Mouse (Mus musculus): Measurements from ENCODE around the gene Galnt15.

Galnt15 gene

DNA sequence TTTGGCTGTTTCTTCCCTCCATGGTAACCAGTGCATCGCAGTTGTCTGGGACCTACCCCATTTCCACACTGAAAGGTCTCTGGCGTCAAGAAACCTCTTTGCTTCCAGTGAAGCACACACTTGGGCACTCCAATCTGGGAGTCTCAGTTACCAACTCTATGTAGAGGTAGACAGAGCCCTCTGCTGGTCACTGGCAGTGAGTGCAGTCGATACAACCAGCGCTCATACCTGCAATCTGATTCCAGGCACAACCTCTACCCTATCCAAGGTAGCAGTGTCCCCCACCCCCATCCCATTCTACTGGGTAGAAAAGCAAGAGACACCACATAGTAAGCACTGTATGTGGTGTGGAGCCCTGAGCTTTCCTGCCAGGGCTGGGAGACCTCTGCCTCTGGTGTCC is 3.7 kb downstream of the Galnt15 start:
- intact Hi-C loops (cut with DNase I) = loop anchor here (1.0 to 5.0 kb wide), 3 partner anchors 45 to 235 kb away; no protein-coding TSS in a partner anchor

DNA sequence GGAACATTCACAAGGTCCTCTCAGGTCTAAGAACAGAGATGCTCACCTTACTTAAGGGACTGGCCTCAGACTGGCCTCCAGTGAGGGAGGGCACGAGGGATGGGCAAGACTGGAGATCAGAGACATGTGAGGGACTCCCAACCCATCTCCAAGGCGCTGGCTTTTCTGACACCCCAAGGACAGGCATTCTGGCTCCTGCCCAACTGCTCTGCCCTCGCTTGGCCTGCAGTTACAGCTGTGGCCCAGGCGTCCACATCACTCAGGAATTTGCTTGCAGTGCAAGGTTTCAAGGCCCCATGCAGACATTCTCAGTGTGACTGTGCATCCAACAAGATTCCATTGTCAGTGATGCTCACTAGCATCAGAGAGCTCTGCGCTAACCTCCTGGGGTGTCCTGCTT is 7.7 kb downstream of the Galnt15 start:
- intact Hi-C loops (cut with DNase I) = no loop called here

DNA sequence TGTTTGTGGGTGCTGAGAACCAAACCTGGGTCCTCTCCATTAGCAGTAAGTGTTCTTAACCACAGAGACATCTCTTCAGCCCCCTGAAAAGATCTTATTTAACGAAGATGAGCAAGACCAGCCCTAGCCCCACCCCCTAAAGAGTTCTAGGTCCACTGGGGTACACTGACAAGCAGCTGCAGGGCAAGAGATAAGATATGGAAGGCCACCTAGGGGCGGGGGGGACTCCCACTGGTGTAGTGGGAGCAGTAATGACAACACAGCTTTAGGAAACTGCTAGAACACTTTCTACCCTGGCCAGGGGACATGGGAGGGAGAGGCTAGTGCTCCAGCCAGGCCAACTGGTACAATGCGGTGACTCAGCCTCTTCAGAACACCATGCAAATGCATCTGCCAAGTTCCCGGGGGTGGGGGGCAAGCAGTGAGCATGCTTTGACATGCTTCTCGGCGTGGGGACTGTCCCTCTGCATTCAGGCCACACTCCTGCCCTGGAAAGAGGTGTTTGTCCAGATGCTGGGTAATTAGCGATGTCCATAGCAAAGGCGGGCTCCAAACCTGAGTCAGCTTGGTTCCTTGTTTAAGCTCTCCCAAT is 9.0 kb downstream of the Galnt15 start:
- intact Hi-C loops (cut with DNase I) = no loop called here

DNA sequence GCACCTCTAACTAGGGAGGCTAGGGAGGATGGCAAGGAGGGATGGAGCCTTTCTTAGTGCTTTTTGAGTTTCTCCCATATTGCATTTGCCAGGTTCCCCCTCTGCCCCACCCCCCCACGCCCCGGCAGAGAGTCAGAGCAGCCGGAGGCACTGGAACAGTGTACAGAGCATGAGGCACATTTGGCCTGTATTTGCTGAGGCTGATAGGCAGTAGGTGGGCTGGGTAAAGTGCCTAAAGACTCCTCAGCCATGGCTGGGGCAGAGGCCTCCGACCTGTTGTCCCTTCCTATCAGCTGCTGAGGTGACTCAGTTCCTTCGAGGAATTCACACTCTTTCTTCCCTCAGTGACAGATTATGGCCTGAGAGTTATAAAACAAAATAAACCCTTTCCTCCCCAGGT is 13.3 kb downstream of the Galnt15 start:
- intact Hi-C loops (cut with DNase I) = no loop called here

DNA sequence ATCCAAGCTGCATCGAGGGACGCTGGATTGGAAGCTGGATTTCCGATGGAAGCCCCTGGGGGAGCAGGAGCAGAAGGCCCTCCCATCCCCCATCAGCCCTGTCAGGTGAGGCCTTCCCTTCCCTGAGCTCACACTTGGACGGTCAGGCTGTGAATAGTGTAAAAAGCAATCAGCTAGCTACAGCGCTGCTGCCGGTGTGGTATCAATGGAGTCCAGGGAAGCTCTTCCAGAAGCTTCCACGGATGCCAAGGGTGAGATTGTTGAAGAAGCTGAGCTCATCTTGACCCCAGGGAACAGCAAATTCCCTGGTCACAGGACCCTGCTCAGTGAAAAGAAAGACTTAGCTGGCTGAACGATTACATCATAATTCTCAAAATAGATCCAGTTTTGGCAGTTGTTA is 17.6 kb downstream of the Galnt15 start:
- intact Hi-C loops (cut with DNase I) = no loop called here

DNA sequence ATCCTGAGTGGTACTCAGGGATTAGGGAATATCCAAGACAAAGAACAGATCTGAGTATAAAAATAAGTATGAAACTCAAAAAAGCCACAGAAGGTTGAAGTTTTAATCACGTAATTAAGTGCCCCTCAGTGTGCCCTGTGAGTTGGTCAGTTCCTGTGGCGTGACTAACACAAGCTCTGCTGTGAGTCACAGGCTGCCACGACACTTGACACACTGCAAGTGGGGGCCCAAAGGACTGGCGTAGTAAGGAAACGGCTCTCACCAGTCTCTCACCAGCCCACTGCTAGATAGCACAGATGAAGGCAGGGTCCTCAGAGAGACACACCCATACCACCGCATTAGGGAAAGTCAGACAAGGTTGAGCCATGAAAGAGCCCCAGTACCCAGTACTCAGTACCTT is 21.4 kb downstream of the Galnt15 start:
- intact Hi-C loops (cut with DNase I) = no loop called here

DNA sequence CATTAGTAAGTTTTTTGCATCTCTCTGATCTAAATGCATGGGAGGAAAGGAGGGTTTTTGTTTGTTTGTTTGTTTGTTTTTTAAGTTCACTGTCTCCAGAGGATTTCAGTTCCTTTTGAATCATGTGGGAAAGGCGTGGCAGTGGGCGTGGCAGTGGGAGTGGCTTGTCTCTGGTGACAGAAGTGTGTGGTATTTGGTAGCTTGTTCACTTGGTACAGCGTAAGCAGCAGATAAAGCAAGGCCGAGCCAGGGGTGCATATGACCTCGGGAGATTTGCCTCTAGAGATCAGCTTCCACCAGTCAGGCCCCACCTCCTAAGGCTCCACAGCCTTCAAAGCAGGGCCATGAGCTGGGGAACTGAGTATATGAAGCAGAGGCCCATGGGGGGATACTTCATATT is 25.1 kb downstream of the Galnt15 start:
- intact Hi-C loops (cut with DNase I) = no loop called here

DNA sequence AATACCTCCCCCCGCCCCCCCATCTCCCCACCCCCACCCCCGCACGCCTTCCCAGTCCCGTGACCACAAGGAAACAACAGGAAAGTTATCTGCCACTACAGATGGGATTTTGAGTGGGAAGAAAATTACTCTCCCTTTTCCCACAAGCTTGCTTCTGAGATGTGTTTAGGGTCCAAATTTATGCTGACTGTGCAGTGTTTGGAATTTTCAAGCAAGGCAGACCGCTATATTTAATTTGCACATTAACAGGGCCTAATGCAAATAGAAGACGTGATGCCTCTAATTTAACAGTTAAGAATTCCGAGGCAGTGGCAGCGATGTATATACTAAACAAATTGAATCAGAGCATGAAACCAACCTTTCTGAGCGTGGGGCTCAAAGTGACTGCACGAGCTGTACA is 26.0 kb downstream of the Galnt15 start:
- intact Hi-C loops (cut with DNase I) = no loop called here

DNA sequence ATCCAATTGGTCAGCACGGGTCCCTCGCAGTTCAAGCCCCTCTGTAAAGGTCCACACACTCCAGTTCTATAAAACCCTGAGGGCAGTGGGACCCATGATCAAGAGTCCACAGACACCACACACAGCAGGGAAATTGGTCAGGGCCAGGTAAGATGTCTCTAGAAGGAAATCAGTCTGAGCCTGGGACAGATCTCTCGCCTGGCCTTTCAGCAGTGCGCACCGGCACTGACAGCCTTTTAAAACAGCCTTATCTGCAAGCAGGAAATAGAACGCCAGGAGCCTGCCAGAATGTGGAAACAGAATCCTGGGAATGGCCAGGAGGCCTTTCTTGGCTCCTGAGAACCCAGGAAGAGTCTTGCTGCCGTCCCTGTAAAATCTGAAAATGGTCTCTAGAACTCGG is 27.0 kb downstream of the Galnt15 start:
- intact Hi-C loops (cut with DNase I) = no loop called here

DNA sequence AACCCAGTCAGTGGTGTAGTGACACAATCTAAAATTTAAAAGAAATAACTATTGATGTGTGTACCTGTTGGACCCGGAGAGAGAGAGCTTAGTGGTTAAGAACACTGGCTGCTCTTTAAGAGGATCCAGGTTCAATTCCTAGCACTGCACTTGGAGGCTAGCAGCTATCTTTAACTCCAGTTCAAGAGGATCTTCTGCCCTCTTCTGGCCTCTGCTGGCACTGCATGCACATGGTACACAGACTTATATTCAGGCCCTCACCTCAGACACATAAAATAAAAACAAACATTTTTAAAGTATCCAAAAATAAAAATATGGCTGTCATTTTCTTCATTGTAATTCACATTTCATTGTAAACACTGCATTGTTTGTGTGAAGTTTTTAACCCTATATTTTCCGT is 27.9 kb downstream of the Galnt15 start:
- intact Hi-C loops (cut with DNase I) = no loop called here

DNA sequence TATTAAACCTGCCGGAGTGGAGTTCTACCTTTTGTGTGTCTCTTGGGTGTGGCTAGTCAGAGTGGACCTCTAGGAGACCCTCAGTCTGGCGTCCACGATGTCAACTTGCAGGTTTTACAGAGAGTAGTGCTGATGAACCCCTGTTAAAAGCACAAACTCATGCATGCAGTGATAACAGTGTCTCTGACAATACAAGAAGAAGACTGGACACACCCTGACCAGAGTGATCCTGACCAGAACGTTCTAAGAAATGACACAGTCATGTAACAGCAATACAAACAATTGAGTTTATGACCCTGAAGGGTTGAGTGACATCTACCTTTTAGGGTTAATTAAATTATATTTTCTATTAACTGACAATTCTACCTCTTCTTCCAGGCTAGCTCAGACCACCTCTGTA is 28.9 kb downstream of the Galnt15 start:
- intact Hi-C loops (cut with DNase I) = no loop called here

DNA sequence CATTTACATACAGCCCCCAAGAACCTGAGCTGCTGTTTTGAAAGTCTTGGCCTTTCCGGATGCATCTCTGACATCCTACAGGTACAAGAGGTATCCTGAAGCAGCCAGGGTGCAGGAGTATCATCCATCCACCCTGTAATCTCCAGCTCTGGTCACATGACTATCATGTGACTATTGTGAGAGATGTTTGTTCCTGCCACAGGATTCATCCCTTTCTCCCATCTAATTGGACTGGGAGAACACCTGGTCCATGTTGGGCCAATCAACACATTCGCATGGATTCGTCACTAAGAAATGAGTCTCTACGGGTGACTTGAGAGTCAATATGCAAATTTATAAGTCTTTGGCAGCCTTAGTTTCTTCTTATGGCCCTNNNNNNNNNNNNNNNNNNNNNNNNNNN is 32.6 kb downstream of the Galnt15 start:
- intact Hi-C loops (cut with DNase I) = no loop called here

DNA sequence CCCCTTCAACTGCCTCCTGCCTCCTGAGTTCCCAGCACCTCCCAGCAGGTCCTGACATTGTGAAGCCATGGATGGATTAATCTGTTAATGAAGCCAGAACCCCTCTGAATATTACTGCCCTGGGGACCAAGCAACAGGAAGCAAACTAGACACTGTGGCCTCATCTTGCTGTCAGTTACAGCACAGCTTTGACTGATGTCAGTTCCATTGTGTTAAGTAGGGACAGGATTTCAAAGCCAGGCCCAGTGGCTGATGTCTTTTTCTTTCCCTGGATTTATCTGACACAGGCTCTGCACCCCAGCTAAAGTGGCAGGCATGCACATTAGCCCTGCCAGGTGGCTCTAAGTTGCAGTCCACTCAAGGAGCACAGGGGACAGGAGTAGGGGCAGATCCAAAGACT is 44.0 kb downstream of the Galnt15 start:
- intact Hi-C loops (cut with DNase I) = no loop called here

DNA sequence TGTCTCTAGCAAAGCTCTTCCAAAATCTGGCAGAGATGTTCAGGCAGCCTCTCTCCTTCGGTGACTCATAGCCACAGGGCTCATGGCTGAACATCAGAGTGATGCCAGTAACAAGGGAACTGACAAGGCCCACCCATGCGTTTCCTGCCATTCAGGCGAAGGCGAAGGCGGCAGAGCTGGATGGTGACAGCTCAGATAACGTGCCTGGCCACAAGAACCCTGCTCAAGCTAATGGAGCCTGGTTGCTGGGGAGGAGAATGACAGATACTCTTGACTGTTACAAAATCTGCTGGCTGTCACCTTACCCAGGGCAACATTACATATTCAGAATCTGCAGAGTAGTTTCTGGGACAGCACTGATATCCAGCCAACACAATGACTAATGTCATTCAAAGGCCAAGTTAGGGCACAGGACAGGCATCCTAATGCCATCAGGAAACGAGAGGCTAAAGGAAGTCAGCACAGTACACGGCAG is 44.5 kb downstream of the Galnt15 start:
- intact Hi-C loops (cut with DNase I) = no loop called here

DNA sequence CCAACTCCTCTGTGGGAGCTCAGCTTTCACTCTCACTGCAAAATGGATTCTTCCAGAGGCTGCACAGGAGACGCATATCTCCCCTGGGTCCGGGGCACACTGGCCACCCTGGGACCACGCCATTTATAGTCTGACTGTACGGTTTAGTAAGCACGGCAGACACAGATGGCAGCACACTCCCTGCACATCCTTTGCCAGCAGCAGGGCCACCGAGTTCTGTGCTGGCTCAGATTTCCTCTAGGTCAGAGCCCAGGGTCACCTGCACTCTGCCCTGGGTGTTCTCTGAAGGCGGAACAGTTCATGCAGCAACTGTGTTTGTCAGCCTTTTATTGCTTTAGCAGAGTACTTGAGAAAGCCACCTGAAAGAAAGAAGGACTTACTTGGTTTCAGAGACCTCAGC is 45.1 kb downstream of the Galnt15 start:
- intact Hi-C loops (cut with DNase I) = no loop called here

DNA sequence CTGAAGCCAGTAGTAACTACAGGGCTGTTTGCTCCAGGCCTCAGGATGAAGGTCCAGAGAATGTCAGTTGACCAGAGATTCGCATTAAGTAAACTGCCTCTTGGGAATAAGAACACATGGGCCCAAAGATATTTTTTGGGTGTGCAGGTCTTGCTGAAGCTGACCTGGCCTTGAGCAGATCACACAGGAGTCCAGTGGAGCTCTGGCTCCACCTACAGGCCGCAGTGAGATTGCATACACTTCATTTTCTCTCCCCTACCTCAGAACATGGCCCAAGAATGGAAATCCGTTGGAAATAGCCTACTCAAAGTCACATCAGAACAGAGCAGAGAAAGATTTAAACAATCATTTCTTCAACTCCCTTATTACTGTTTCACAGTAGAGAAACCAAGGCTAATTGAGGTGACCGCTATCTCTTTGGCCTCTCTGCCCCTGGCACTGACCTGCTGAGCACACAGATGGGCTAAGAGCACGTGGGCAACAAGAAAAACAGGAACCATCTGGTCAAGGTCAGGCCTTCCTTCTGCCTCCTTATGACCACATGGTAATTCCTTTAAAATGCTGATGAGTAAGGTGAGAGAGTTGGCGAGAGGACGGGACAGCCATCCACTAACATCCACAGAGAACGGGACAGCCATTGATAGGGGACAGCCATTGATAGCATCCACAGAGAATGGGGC is 48.2 kb downstream of the Galnt15 start:
- intact Hi-C loops (cut with DNase I) = loop anchor here (1.0 to 5.0 kb wide), 4 partner anchors 45 to 420 kb away; no protein-coding TSS in a partner anchor

DNA sequence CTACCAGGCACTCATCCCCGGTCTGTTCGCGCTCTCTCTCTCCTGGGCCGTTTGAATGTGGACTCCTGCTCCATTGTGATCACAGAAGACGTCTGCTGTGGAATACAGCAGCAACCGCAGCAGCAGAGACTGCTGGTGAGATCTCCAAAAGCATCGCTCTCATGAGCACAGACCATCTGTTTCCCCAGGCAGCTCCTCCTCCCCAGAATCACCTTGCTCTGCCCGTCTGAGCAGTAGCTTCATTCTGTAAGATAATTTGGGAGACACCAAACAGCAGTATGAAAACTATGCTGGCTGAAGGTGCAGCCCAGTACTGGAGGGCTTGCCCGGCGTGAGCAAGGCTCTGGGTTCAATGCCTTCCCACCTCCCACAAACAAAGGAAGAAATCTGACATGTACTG is 52.2 kb downstream of the Galnt15 start:
- intact Hi-C loops (cut with DNase I) = no loop called here

DNA sequence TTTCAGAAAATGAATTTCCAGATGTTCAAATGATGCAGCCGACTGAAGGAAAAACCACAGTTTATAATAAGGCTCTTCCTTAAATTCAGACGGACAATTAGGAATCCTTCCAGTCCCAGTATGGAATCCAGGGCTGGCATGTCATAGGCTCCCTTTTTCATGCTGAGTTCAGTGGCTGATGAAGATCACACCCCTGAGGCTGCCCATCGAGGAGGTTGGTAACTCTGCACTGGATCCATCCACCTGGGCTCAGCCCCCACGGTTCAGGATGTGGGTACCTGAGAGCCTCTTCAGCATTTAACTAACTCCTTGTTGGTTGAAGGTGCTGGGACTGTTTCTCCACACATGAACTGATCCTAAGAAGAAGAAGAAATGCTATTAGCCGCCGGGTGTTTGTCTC is 54.1 kb downstream of the Galnt15 start:
- intact Hi-C loops (cut with DNase I) = no loop called here

DNA sequence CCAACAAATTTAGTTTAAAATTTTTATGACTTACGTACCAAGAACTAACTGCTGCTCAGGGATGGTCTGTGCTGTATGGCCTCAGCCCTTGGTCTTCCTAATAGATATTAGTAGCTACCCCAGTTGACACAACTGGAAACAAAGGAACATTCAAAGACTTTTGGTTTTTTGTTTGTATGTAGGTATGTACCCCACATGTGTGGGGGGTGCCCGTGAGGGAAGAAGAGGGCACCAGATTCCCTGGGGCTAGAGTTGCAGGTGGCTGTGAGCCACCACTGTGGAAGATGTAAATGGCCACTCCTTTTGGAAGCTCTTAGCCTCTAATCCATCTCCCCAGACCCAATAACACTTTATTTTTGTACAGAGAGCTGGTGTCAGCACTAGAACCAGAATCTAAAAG is 54.7 kb downstream of the Galnt15 start:
- intact Hi-C loops (cut with DNase I) = no loop called here

DNA sequence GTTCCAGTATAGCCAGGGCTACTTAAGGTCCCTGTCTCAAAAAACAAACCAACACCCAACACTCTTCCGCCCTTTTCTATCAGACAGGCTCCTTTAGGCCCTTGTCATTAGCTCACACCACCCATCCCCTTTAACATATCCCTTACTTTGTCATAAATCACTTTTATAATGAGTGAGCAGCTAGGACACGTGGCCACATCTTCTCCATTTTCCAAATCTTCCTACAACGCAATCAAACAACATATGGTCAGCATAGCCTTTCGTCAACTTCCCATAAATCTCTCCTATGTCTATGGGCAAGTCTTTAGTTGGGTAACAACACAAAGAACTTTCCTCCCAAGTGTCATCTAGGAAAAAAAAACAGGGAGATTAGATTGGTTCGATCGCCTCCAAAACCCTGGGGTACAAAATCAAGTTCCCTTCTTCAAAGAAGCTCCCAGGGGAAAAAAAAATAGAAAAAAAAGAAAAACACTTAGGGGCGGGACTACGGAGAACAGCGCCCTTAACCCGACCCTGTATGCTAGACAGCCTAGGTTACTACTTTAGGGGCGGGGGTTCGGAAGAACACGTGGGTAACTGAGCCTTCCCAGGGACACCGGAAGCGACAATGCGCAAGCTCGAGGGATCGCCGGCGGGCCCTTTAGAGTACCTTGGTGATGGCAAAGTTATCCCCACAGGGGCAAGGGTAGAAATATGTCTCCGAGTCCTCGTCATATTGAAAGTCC is 56.1 kb downstream of the Galnt15 start, which contains the start of gene Oxnad1:
Gene Oxnad1 (plus strand): TSS at position 614 of the 725 bp plus-strand sequence.
- intact Hi-C loops (cut with DNase I) = no loop called here

DNA sequence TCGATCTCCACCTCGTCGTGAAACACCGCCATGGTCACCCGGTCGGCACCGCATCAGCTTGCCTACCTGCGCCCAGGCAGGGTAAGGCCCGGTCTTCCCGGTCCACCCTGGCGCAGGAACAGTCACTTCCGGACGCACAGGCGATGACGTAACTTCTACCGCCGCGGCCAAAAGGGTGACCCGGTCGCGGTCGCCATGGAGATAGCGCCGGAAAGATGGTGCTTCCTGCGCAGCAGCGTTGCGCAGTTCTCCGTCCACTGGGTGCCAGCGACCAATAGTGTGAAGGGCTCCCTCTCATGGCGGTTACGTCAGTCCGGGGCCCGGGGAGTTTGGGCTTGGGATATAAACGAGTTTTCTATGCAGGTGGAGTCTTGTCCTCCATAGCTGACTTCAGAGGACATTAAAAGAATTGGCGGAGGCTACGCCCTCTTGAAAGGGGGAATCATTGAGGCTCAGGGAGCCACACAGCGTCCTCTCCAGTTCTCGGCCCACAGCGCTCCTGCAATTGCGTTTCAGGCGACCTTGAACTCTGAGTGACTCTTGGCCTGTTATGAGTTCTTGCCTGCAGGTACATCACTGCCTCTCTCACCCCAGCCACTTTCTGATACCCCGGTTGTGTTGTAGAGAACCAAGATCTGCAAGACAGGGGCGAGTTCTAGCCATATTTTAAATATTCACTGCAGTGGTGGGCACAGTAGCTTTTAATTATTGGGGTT is 56.9 kb downstream of the Galnt15 start, which contains the start of gene Dph3:
Gene Dph3 (minus strand): TSS at position 244 of the 716 bp plus-strand sequence.
- intact Hi-C loops (cut with DNase I) = no loop called here

DNA sequence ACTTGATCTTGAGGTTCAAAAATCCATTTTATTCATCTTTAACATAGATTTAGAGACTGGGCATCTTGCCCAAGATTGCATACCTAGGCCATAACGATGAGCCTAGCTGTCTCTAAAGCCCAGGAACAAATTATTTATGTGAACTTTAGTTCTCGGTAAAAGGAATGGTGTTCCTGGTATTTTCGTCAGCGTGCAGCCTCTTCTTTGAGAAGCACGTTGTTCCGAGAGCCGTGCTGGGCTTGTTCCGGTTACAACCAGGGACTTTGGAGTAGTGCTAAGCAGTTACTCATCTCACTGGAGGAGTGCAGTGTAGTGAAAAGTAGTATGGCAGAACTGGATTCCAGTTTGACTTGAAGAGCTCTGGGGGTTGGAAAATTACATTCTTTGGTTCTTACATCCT is 57.4 kb downstream of the Galnt15 start:
- intact Hi-C loops (cut with DNase I) = no loop called here

All from adrenal gland (tissue).